Mouse (Mus musculus) hindbrain, embryonic 13.5 days (tissue): ENCODE data around the gene Cdkl4. TPM values are rescaled to one million over a fixed set of nuclear protein-coding genes. Genes with fewer than 3 reads are reported as not detected.
"Not testable (repeated sequence)": the region's sequence is repeated elsewhere in the genome, so short reads cannot be mapped to it uniquely, and the experiment has no call there.

Experiments
- ATAC-seq: fragments of 200-750 bp; cut with Nextera tagmentation; 2 replicates; pipeline ENCODE4 v1.8.0; 2017; ENCODE audit warnings: moderate TSS enrichment; ENCODE audit not compliant: low FRiP score
- H3K27ac ChIP-seq: fragments of 300-500 bp; sonication (generic); 2 replicates; pipeline ENCODE4 v1.5.1; 2015; ENCODE audit warnings: inconsistent platforms, mild to moderate bottlenecking, moderate library complexity
- H3K27me3 ChIP-seq: fragments of 300-500 bp; sonication (generic); 2 replicates; pipeline ENCODE4 v1.6.1; 2015; ENCODE audit warnings: mild to moderate bottlenecking, inconsistent platforms
- H3K36me3 ChIP-seq: fragments of 300-500 bp; sonication (generic); 2 replicates; pipeline ENCODE4 v1.6.1; 2015; ENCODE audit warnings: mild to moderate bottlenecking, inconsistent platforms
- H3K4me1 ChIP-seq: fragments of 300-500 bp; sonication (generic); replicated peaks from 2 replicates; pipeline ENCODE4 v1.6.1; 2015; ENCODE audit warnings: inconsistent platforms
- H3K4me2 ChIP-seq: fragments of 300-500 bp; sonication (generic); 2 replicates; pipeline ENCODE4 v1.6.1; 2015; ENCODE audit warnings: inconsistent platforms, mild to moderate bottlenecking, moderate library complexity
- H3K4me3 ChIP-seq: fragments of 300-500 bp; sonication (generic); 2 replicates; pipeline ENCODE4 v1.5.1; 2015; ENCODE audit warnings: mild to moderate bottlenecking, inconsistent platforms
- H3K9ac ChIP-seq: fragments of 300-500 bp; sonication (generic); 2 replicates; pipeline ENCODE4 v1.6.1; 2015; ENCODE audit warnings: mild to moderate bottlenecking, inconsistent platforms
- H3K9me3 ChIP-seq: fragments of 300-500 bp; sonication (generic); 2 replicates; pipeline ENCODE4 v1.6.1; 2016; ENCODE audit warnings: inconsistent platforms
- WGBS: fragments of 180-500 bp; shearing (Covaris S2); methylation state at CpG from one replicate; pipeline ENCODE4 v1.1.7; 2015; 5-methylcytosine and 5-hydroxymethylcytosine counted together
- polyA plus RNA-seq: library from polyadenylated mRNA; unstranded; fragments of >200 nt; fragmentation: Nextera tagmentation; extraction: Ambion mirVana; gene quantifications from 2 replicates; pipeline ENCODE4 v1.2.1, GENCODE M21; 2015

The Cdkl4 gene
- polyA plus RNA-seq, 1 experiment from 2014 or later = 5.7 TPM

- Histone ChIP-seq H3K4me2 (peak overlapping the region; percentile 86), H3K27me3 (no peaks in the 10 kb centered on the region), H3K9ac (peak overlapping the region; percentile 75), H3K4me3 (peak overlapping the region; percentile 50), H3K4me1 (peaks cover 14% of the 10 kb centered on the region), H3K36me3 (peaks cover 18% of the 10 kb centered on the region), H3K9me3 (no peaks in the 10 kb centered on the region), H3K27ac (peak overlapping the region; percentile 72; the same call in 1 of the 2 replicates)
- under 1% methylated on average over 30 of the region's 30 CpGs for WGBS
- peak; percentile 94 for ATAC-seq
Measured at GRCm38 (mm10) chr17:80577214-80577613, 399 bp downstream of the Cdkl4 start.

- WGBS = 77% methylated on average over 7 of the region's 7 CpGs
Measured at GRCm38 (mm10) chr17:80575008-80575407, 2.6 kb downstream of the Cdkl4 start.

GRCm38 (mm10) chr17:80574471-80574965 lies 3.1 kb downstream of the Cdkl4 start:
- WGBS = 58% methylated on average over 7 of the region's 7 CpGs
- ATAC-seq = no peak
- Histone ChIP-seq H3K36me3 (no peaks in the 10 kb centered on the region), H3K4me3 (no peak overlapping the region), H3K9ac (no peak overlapping the region), H3K27me3 (no peaks in the 10 kb centered on the region), H3K27ac (no peak overlapping the region), H3K4me1 (peaks cover 14% of the 10 kb centered on the region), H3K9me3 (no peaks in the 10 kb centered on the region), H3K4me2 (no peak overlapping the region)

More at GRCm38 (mm10) chr17:80575008-80575407, 2.6 kb downstream of the Cdkl4 start:
- no peak overlapping the region for H3K4me3 ChIP-seq
- no peak for ATAC-seq
- no peak overlapping the region for H3K27ac ChIP-seq
- no peaks in the 10 kb centered on the region for H3K27me3 ChIP-seq
- H3K9ac ChIP-seq = no peak overlapping the region
- no peaks in the 10 kb centered on the region for H3K9me3 ChIP-seq
- peaks cover 14% of the 10 kb centered on the region for H3K4me1 ChIP-seq
- H3K36me3 ChIP-seq = peaks cover 3% of the 10 kb centered on the region
- no peak overlapping the region for H3K4me2 ChIP-seq

- Histone ChIP-seq H3K4me2 (no peak overlapping the region), H3K4me3 (no peak overlapping the region), H3K36me3 (0 out of 2 replicates have a peak, but pooled peaks cover 1% of the 10 kb centered on the region), H3K9me3 (peaks cover 1% of the 10 kb centered on the region; the same call in 1 of the 2 replicates), H3K27me3 (no peaks in the 10 kb centered on the region), H3K4me1 (peaks cover 9% of the 10 kb centered on the region), H3K9ac (no peak overlapping the region), H3K27ac (no peak overlapping the region)
- ATAC-seq = no peak
- 88% methylated on average over 13 of the region's 13 CpGs for WGBS
Measured at GRCm38 (mm10) chr17:80572187-80572935, 5.3 kb downstream of the Cdkl4 start.

GRCm38 (mm10) chr17:80571460-80571859 lies 6.2 kb downstream of the Cdkl4 start:
- Histone ChIP-seq H3K4me3 (no peak overlapping the region), H3K27ac (no peak overlapping the region), H3K9ac (no peak overlapping the region), H3K4me1 (no peaks in the 10 kb centered on the region), H3K36me3 (0 out of 2 replicates have a peak, but pooled peaks cover 3% of the 10 kb centered on the region), H3K4me2 (no peak overlapping the region), H3K27me3 (no peaks in the 10 kb centered on the region), H3K9me3 (peaks cover 4% of the 10 kb centered on the region; the same call in 1 of the 2 replicates)
- WGBS = 76% methylated on average over 4 of the region's 4 CpGs
- ATAC-seq = no peak

GRCm38 (mm10) chr17:80569718-80570117 lies 7.9 kb downstream of the Cdkl4 start:
- not testable (repeated sequence) for H3K27ac ChIP-seq, ATAC-seq, H3K9ac ChIP-seq, H3K4me2 ChIP-seq, H3K27me3 ChIP-seq, H3K4me3 ChIP-seq, H3K4me1 ChIP-seq
- H3K36me3 ChIP-seq = peaks cover 15% of the 10 kb centered on the region
- WGBS = 93% methylated on average over 1 of the region's 2 CpGs
- H3K9me3 ChIP-seq = peaks cover 15% of the 10 kb centered on the region; the same call in 1 of the 2 replicates

- no peaks in the 10 kb centered on the region for H3K27me3 ChIP-seq
- WGBS = 96% methylated on average over 6 of the region's 6 CpGs
- no peak overlapping the region for H3K4me2 ChIP-seq
- no peak for ATAC-seq
- H3K27ac ChIP-seq = no peak overlapping the region
- H3K9ac ChIP-seq = no peak overlapping the region
- no peak overlapping the region for H3K4me3 ChIP-seq
- peaks cover 15% of the 10 kb centered on the region for H3K36me3 ChIP-seq
- H3K9me3 ChIP-seq = peaks cover 15% of the 10 kb centered on the region; the same call in 1 of the 2 replicates
- H3K4me1 ChIP-seq = no peaks in the 10 kb centered on the region
Measured at GRCm38 (mm10) chr17:80568842-80569601, 8.6 kb downstream of the Cdkl4 start.

GRCm38 (mm10) chr17:80568441-80568840 lies 9.2 kb downstream of the Cdkl4 start:
- Histone ChIP-seq H3K4me2 (no peak overlapping the region), H3K9ac (no peak overlapping the region), H3K4me1 (no peaks in the 10 kb centered on the region), H3K36me3 (peaks cover 15% of the 10 kb centered on the region), H3K4me3 (no peak overlapping the region), H3K27ac (no peak overlapping the region), H3K27me3 (no peaks in the 10 kb centered on the region), H3K9me3 (peaks cover 15% of the 10 kb centered on the region; the same call in 1 of the 2 replicates)
- 84% methylated on average over 2 of the region's 2 CpGs for WGBS
- ATAC-seq = no peak

GRCm38 (mm10) chr17:80564611-80564924 lies 13.0 kb downstream of the Cdkl4 start:
- WGBS = 69% methylated on average over 3 of the region's 3 CpGs
- H3K36me3 ChIP-seq = peaks cover 15% of the 10 kb centered on the region
- no peak overlapping the region for H3K4me2 ChIP-seq
- H3K4me3 ChIP-seq = no peak overlapping the region
- no peak for ATAC-seq
- no peaks in the 10 kb centered on the region for H3K27me3 ChIP-seq
- H3K9ac ChIP-seq = no peak overlapping the region
- 0 out of 2 replicates have a peak, but pooled peaks cover 2% of the 10 kb centered on the region for H3K4me1 ChIP-seq
- no peak overlapping the region for H3K27ac ChIP-seq
- H3K9me3 ChIP-seq = peaks cover 15% of the 10 kb centered on the region; the same call in 1 of the 2 replicates

- Histone ChIP-seq H3K36me3 (peaks cover 15% of the 10 kb centered on the region), H3K9me3 (peaks cover 15% of the 10 kb centered on the region; the same call in 1 of the 2 replicates)
- H3K4me1 ChIP-seq, H3K27me3 ChIP-seq, H3K9ac ChIP-seq, H3K4me2 ChIP-seq, H3K27ac ChIP-seq, H3K4me3 ChIP-seq, ATAC-seq: not testable (repeated sequence)
- 94% methylated on average over 27 of the region's 27 CpGs for WGBS
Measured at GRCm38 (mm10) chr17:80563762-80564610, 13.6 kb downstream of the Cdkl4 start.

- H3K27ac ChIP-seq = no peak overlapping the region
- no peak for ATAC-seq
- no peak overlapping the region for H3K4me3 ChIP-seq
- H3K9me3 ChIP-seq = peaks cover 15% of the 10 kb centered on the region; the same call in 1 of the 2 replicates
- WGBS = 74% methylated on average over 5 of the region's 5 CpGs
- no peak overlapping the region for H3K9ac ChIP-seq
- no peak overlapping the region for H3K4me2 ChIP-seq
- 0 out of 2 replicates have a peak, but pooled peaks cover 2% of the 10 kb centered on the region for H3K4me1 ChIP-seq
- no peaks in the 10 kb centered on the region for H3K27me3 ChIP-seq
- H3K36me3 ChIP-seq = peaks cover 15% of the 10 kb centered on the region
Measured at GRCm38 (mm10) chr17:80562792-80563191, 14.8 kb downstream of the Cdkl4 start.
